Mouse (Mus musculus) myocyte (in vitro differentiated cells): ENCODE measurements at regions not wholly inside any gene's neighbourhood (a gene's known extent, or its start where the extent isn't known, plus 50 kb on each side); places are given as distances from the start of the nearest gene placed in this dataset.

ENCODE experiments used
- CEBPB ChIP-seq: IDR thresholded peaks from 2 replicates; pipeline ENCODE4 v1.6.1; 2011; ENCODE audit warnings: mild to moderate bottlenecking, moderate library complexity; ENCODE audit not compliant: poor library complexity, insufficient read depth, severe bottlenecking
- MYOG ChIP-seq, 3 experiments: IDR thresholded peaks; one replicate each; pipeline ENCODE4 v1.6.1; 2011; ENCODE audit warnings: control low read depth in 2 of 3, low read depth in 2 of 3, mild to moderate bottlenecking in 2 of 3; ENCODE audit not compliant: insufficient read length in 2 of 3, control insufficient read depth in 1 of 3, insufficient read depth in 1 of 3
- POLR2A ChIP-seq: IDR thresholded peaks from one replicate; pipeline ENCODE4 v1.6.1; 2011; ENCODE audit warnings: low read depth, mild to moderate bottlenecking, control low read depth, moderate library complexity; ENCODE audit not compliant: insufficient read length
- TCF12 ChIP-seq: IDR thresholded peaks from one replicate; pipeline ENCODE4 v1.6.1; 2011; ENCODE audit warnings: mild to moderate bottlenecking, control low read depth; ENCODE audit not compliant: poor library complexity, insufficient read depth, severe bottlenecking
- USF1 ChIP-seq: IDR thresholded peaks from one replicate; pipeline ENCODE4 v1.6.1; 2011; ENCODE audit warnings: low read depth, mild to moderate bottlenecking, control low read depth, moderate library complexity

DNA sequence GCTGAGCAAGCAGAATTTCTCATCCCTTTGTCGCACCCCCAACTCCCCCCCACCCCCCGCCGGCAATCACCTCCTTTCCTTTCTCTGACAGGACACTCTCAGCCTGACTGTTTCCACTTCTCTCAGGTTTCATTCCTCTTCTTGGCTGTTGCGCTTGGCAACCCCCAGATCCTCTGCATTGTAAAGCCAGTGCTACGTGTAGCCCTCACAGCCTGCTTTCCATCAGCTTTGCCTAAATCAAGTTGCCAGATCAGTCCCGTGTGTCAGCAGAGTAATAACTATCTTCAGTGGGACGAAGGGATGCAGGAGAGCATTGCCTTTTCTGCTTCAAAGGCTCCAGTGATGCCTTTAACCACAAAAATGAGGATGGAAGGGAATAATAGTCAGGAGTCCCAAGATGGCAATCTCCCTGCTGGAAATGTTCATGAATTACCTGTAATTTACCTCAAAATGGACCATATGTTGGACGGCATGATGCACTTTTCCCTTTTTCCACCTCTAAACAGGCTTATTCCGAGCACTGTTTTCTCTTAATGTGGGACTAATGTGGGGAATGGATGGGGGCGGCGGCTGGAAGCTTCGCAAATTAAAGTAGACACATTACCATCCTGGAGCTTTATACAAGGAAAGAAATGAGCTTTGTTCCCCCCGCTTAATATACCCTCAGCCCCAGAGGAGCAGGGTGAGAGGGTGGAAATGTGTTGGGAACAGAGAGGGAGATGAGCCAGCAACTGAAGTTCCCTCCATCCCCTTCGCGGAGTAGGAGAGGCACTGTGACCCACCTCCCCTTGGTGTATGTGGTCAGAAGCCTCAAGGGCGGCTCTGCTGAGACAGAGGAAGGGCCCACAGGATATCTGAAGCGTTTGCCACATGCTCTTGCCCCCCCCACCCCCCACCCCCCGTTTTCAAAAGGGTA lies 168.3 kb upstream of the Npvf start:
- TF ChIP-seq TCF12 (no peak), MYOG (IDR thresholded peaks at IDR 0.05; ENCODE audit: control insufficient read depth in 1 of 3, insufficient read depth in 1 of 3, insufficient read length in 2 of 3, low read depth in 2 of 3) (no peak), POLR2A (no peak), CEBPB (no peak), USF1 (no peak)
